Mouse (Mus musculus) c-Kit-negative CD71-positive TER-119-positive erythroid progenitor cells, embryonic 14.5 days (primary cell): ENCODE data around the gene Myo5a.
"Not testable (repeated sequence)": the region's sequence is repeated elsewhere in the genome, so short reads cannot be mapped to it uniquely, and the experiment has no call there.

Experiments
- DNase-seq: peaks from one replicate; pipeline ENCODE4 v3.0.0-alpha.2; 2013; ENCODE audit warnings: low read depth, low spot score

The Myo5a gene

DNA sequence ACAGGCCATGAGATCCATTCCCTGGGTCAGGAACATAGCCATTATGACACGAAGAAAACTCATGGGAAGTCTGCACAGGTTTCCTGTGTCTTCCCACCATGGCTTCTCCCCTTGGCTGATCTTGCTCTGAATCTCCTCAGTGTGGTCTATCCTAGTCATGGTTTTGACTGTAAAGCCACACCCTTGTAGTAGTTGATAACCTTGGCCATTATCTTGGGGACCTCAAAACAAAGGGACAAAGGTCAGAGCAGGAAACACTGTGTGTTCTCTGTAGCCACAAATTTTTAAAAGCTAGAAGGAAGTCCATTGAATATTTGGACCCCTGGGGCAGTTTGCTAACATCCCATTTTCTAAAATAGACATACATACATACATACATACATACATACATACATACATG is 177.5 kb downstream of the Myo5a start:
- DNase-seq = no peak

DNA sequence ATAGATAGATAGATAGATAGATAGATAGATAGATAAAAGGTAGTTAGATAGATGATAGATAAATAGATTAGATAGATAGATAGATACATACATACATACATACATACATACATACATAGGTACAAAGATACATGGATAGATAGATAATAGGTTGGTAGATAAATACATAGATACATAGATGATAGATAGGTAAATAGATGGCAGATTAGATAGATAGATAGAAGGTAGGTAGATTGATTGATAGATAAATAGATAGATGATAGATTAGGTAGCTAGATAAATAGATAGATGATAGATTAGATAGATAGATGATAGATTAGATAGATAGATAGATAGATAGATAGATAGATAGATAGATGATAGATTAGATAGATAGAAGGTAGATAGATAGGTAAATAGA is 178.1 kb downstream of the Myo5a start:
- DNase-seq = no peak

DNA sequence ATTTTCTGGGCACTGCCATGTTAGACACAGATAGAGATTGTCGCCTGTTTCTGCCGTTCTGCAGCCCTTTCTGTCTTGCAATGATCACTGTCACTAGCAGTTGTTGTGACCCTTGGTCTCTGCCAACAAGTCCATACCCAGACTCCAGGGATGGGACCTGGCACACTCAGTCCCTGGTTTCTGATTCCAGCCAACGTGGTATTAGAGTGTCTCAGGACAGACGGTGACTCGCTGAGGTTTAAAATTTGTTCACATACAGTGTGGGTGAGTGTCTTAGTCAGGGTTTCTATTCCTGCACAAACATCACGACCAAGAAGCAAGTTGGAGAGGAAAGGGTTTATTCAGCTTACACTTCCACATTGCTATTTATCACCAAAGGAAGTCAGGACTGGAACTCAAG is 182.3 kb downstream of the Myo5a start:
- not testable (repeated sequence) for DNase-seq

DNA sequence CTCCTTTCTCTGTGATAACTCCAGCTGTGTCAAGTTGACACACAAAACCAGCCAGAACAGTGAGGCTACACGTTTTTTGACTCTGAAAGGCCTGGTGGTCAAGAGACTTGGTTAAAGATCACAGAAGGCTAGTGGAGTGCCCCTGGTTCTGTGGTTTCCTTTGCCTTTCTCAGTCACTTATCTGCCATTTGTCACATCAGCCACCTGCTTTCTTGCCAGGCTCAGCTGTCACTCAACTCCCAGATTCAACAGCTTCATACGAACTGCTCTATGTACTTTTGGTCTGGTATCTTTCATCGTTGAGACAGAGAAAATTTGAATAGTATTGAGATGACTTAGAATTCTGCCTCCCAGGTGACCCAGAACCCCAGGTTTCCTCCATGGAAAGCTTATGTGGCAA is 183.0 kb downstream of the Myo5a start:
- no peak for DNase-seq

DNA sequence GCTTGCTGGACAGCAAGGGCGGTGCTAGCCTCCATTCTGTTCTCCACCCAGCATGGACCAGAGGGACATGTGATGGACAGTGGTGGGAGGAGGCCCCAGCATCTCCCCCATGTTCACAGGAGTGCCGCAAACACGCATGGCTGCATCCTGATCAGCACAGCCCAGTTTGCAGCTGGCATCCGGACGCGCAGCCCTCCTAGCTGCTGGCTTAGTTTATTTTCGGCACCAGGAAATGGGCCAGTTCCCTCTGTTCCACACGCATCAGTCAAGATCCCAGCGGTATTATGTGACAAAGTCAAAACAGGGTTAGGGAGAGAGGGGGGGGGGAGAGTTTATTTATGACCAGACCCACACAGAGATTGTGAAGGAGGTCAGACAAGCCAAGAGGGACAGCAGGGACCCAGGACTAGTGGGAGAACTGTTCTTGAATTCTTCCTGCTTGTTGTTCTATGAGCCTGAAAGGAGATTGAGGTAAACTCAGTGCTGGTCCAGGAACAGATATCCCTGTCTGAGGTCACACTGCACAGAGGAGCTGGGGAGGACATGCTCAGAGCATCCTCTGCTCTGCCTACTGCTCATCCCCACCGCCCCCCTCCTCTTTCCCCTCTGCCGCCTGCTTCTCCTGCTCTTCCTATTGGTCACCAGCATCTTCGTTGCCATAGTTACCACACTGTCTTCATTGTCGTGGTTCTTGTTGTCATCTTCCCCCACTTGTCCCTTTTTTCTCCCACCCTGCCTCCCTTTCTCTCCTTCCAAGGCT is 183.6 kb downstream of the Myo5a start:
- DNase-seq = no peak

DNA sequence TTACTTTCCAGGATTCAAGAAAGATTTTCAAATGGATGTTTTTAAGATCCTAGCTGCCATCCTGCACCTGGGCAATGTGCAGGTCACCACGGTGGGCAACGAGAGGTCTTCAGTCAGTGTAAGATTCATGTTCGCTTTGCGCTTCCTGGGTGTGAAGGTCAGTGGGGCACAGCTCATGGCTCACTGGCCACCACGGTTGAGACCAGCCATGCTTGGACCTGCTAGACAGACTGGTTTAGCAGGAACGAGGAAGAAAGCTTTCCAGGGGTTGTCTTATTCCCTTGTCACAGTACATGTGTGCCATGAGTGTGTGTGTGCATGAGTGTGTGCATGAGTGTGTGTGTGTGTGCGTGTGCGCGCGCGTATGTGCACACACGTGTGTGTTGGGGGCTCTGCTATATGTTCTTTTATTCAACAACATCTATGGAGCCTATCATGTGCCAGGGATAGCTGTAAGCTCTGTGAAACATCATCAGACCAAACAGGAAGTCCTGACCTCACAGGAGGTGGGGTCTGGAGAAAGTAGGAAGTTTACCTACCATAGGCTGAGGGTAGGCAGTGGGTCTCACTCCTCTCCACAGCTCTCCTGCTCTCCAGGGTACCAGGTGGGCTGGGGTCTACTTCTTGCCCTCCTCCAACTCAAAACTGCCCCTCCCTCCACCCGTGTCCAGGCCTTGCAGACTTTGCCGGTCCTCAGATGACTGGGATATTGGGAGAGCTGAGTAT is 185.2 kb downstream of the Myo5a start:
- DNase-seq = no peak

DNA sequence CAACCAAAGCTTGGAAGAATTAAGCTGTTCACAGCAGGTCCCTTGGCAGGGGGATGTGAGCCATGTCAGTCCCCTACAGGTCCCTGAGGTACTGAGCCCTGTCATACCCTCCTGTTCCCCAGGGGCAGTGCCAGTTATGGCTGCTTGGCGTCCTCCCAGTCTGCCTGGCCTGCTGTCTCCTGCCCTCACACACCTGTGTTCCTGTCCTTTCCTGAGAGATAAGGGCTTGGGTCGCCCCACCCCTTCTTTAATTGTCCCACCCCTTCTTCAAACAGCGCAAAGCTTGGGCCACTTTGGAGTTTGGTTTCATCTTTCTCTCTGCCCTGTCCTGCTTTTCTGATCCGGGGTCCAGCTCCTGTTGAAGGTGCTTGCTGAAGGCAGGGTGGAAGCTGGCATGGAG is 188.0 kb downstream of the Myo5a start:
- DNase-seq = no peak

DNA sequence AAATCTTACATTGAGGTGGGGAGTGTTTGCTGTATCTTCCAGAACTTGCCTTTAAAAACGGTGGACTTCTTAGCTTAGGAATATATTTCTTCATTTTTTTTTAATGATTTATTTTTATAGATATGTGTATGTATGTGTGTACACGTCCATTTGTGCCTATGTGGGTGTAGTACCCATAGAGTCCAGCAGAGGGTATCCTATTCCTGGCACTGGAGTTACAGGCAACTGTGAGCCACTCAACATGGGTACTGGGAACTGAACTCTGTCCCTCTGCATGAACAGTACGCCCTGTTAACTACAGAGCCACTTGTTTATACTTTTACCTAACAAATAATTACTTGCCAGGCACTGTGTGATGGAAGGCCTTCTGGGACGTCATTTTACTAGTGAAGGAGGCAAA is 188.8 kb downstream of the Myo5a start:
- DNase-seq = peak; percentile 1

DNA sequence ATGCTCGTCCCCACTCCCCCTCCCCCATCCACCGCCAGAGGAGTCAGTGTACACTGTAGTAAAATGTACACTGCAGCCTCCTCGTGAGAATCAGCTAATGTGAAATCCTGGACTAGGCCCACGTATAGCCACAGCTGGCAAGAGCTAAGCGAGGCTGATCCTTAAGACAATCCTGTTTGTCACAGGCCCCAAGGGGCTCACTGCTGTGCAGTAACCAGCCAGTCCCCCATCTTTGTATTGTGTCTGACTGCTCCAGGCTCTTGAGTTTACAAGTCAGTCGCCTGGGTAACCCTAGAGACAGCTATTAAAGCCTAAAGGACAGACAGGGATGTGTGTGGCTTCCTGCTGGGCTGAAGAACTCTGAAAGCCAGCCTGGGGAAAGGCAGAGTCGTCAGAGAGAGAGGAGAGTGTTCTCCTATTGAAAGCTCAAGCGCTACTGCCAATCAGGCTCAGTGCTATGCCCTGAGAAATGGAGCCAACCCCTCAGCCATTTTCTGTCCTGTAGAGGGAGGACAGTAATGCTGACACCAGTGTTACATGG is 190.6 kb downstream of the Myo5a start:
- DNase-seq = no peak

DNA sequence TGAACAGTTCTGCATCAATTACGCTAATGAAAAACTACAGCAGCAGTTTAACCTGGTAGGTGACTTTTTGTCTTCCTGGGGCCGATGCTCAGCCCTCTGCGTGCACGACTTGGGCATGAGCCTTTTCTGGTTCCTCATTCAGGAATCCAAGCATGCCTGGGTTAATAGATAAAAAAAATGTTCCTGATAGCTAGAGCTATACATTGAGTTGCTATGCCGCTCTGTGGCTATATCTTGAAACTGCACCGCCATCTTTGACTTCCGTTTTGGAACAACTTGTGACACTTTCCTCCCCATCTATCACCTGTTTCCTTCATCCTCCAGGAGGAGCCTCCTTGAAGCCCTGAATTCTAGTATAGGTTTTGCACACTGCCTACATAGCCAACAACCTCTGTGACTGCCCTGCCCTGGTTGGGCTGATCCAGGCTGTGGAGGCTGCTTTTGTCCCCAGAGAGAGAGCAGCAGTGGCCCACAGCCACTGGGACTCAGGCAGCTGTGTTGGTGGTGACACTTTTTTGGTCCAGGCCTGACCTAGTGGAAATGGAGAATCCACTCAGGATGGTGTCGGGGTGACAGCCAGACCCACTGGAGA is 191.5 kb downstream of the Myo5a start:
- DNase-seq = no peak

DNA sequence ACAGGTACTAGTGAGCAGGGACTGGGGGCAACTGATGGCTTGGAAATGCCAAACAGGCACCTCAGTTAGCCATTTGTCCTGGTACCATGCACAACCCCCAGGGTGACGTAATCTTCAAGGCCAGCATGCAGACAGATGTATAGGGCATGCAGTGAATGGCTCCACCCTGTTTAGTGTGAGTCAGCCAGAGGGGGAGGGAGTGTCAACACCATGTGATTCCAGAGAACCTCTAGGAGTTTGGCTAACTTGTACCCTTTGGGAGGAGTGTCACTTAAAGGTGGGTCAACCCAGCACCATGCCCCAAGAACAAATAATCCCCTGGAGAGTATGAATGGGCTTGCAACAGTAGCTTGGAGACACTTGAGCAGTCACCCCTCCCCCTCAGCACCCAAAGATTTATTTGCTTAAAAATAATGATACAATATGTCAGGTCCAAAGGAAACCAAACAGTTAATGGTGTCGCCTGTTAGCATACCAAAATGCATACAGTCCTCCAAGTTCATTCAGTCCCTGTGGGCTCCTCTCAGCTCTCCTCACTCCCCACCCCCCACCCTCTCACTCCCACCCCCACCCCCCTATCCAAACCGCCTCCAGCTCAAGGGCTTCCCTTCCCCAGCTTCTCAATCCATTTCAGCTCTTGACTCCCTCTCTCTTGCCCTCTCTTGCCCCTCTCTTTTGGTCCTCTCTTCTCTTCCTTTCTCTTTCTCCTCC is 193.3 kb downstream of the Myo5a start:
- DNase-seq = no peak

DNA sequence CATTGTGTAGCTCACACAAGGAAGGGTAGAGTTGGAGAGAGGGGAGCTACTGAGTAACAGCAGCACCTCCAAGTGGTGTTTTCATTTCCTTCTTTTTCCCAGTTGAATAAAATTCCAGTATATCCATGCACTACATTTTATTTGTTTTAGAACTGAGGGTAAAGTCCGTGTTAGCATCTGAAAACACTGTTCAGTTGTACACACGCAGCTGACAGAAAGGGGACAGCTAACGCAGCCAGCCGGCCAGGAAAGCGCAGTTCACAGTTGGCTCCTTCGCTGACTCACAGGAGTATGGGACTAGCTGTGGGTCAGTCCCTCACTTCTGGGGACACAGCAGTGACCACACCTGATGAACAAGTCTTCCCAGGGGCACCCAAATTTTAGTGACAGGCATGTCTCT is 196.3 kb downstream of the Myo5a start:
- DNase-seq = no peak

DNA sequence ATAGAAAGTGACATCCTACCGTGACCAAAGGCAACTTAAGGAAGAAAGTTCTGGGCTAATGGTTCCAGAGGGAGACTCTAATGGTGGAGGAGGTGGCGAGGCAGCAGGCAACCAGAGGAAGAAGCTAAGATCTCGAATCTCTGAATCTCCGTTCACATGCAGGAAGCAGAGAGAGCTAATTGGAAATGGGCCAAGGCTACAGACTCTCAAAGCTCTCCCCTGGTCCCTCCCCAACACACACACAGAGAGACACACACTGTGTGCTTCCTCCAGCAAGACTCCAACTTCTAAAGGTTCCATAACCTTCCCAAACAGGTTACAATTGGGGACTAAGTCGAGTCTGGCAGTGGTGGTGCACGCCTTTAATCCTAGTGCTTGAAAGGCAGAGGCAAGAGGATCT is 199.6 kb downstream of the Myo5a start:
- no peak for DNase-seq

DNA sequence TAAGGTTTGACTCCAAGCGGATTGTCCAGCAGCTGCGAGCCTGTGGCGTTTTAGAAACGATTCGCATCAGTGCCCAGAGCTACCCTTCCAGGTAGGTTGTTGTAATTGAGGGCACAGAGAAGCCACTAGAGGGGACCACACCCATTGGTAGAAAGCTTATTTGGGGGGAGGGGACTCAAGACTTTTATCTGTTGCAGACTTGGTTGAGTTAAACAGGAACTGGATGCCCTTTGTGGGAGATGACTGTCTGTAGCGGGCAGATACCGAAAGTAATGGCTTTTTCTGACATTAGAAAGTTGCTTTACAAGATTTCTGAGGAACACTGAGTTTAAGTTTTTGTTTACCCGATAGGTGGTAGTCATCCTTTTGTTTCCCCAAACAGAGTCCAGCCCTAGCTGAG is 200.7 kb downstream of the Myo5a start:
- no peak for DNase-seq
